Mouse (Mus musculus): ENCODE measurements around the gene Gm45208.
"Not testable (repeated sequence)": the region's sequence is repeated elsewhere in the genome, so short reads cannot be mapped to it uniquely, and the experiment has no call there.

Gene Gm45208

GRCm38 (mm10) chrX:7728215-7728921 lies 6.3 kb downstream of the Gm45208 start, which contains the start of gene Praf2:
Praf2 (plus strand) TSS chrX:7728439.
- DNase-seq (ENCODE audit: low spot score) = peak; percentile 82

GRCm38 (mm10) chrX:7728922-7729265 lies 6.8 kb downstream of the Gm45208 start:
- no peak for DNase-seq (ENCODE audit: low spot score)

- peak; percentile 64 for DNase-seq (ENCODE audit: low spot score)
These were observed 11.6 kb downstream of the Gm45208 start for GRCm38 (mm10) chrX:7733571-7734156.

DNA sequence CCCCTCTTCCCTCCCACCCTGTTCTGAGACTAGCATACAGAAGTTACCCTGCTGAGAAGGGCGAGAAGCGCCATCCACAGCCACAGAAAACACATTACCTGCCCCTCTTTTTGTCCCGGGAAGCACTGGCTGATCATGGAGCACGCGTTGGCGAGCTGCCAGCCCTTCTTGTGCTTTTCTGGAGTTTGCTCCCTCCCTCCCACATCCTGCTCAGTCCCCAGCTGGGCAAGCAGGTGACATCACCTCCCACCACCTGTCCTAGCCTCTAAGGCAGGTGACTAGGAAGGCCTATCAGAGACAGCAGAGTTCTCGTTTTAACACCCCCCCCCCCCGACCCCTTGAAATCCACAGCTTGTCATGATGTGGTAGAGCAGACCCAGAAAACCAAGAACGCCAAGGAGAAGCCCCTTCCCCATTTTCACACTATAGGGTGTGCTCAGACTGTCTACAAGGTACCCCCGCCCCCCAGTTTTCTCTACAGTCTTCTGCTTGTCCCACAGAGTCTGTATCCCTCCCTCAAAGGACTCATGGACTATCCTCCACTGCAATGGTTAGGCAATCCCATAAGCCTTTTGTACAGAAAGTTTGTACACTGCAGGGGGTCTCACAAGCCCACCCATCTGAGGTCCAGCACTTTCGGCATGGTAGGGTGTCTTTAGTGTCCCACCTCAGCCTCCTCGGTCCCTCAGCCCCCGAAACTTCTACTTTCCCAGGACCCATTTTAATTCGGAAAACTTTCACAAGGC lies 17.5 kb downstream of the Gm45208 start:
- DNase-seq (ENCODE audit: low spot score) = no peak

DNA sequence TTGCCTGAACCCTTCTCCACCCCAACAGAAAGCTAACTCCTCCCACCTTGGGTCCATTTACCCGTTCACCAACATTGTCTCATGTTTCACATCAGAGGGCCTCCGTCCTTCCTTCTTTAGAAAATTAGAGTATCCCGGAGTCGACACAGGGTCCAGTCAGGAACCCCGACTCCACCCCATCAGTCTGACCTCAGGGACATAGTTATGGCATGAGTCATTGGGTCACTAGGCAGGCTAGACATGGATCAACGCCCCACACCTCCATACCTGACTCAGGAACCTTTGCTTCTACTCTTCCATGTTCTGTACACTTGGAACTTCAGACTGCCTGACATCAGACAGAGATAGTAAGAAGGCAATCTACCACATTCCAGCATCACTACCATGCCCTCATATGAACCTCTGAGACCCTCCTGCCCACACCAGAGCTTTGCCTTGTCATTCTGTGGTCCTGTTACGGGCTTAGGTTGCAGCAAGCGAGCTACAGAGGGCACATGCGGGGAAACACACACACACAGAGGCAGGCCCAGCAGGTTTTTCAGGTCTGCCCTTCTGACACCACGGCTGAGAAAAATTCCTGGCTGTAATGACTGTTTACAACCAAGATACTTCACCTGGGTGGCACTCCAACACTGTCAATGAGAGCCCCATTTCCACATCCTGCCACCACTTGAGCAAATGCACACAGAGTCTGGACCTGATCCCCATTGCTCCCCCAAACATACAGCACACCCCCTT lies 18.2 kb downstream of the Gm45208 start:
- DNase-seq (ENCODE audit: low spot score) = no peak

- no peak for DNase-seq (ENCODE audit: low spot score)
These were observed 19.1 kb downstream of the Gm45208 start for GRCm38 (mm10) chrX:7741103-7741502.

GRCm38 (mm10) chrX:7743470-7743869 lies 21.4 kb downstream of the Gm45208 start:
- no peak for DNase-seq (ENCODE audit: low spot score)

DNA sequence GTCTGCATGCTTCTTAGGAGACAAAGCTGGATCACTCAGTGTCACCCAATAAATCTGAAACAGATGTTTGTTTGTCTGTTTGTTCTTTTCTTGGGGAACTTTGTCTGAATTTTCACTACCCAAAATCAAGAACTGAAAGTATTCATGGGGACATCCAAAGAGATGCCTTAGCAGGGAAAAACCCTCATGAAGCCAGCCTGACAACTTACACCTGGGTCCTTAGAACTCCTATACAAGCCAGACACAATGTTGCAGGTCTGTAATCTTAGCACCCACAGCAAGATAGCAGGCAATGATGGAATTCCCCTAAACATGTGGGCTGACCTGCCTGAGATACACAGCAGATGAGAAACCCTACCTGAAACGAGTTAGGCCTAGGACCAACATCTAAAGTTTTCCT lies 22.9 kb downstream of the Gm45208 start:
- DNase-seq (ENCODE audit: low spot score) = no peak

GRCm38 (mm10) chrX:7745429-7745828 lies 23.4 kb downstream of the Gm45208 start:
- no peak for DNase-seq (ENCODE audit: low spot score)

DNA sequence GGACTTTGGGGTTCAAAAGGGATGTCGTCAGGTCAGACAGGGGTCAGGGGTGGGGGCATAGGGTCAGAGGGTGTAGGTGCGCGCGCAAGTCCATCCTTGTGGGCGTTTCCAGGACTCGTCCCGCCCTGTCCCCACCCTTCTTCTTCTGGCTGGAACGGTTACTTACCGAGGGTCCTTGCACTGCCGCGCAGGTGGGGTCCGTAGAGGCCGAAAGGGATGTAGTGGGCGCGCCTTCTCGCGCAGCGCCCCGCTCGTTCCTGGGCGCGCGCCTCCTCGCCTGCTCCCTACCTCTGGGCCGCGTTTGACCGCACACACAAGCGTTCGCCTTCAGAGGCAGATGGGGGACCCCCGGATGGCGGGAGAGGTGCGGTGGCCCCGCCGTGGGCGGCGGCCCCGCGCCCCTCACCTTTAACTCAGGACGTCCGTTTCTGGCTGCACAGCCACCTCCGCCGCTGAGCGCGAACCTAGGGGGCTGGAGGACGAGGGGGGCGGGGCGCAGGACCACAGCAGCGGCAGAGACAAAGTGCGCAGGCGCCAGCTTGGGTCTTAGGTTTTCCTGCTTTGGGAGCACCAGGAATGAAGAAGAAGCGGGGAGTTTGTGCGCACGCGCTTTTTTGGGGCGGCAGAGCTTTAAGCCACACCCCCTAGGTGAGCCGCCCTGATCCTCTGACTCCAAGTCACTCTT lies 28.5 kb downstream of the Gm45208 start, which contains the start of gene Ccdc120:
Gene Ccdc120 (minus strand): TSS at position 474 of the 685 bp plus-strand sequence.
- peak; percentile 64 for DNase-seq (ENCODE audit: low spot score)

DNA sequence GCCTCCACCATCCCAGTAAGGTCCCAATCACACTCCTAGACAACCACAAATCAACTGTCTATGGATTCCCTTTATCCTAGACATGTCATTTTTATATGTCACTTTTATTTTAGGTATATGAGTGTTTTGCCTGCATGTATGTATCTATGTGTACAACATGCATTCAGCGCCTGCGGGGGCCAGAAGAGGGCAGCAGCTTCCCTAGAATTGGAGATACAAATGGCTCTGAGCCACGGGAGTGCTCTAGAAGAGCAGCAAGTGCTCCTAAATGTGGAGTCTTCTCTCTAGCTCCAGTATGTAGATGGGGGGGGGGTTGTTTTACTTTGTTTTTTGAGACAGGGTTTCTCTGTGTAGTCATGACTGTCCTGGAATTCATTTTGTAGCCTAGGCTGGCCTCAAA lies 31.6 kb downstream of the Gm45208 start:
- DNase-seq (ENCODE audit: low spot score) = not testable (repeated sequence)

DNA sequence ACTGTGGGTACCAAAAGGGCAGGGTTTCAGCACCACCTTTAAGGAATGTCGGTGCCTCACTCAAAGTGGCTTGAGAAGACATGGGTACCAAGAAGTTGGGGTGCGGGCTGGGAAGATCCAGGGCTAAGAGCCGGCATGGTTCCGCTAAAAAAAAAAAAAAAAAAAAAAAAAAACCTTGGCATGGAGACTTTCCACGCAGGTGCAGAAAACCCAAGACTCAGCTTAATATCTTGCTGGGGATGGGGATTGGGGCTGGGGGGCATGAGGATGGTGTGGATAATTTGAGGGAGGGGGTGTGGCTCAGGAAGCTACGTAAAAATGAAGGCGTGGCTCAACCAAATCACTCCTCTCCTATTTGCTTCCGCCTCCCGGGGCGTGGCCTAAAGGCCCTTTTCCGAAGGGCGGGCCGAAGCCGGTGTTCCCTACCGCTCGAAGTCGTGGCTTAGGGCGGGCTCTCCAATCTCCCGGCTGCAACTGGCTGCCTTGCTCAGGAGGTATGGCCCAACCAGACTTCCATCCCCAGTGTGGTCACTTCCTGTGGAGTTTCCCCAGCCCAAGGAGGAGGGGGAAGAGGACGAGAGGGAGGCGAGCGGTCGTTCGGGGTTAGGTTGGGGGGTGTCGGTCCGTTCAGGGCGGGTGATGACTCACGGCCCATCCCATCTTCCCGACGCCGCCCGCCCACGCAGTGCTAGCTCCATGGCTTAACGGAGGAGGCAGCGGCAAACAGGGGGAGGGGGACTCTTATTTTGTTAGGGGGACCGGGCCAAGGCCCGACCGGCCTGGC lies 40.3 kb downstream of the Gm45208 start, which contains the start of gene Tfe3:
Gene Tfe3 (plus strand): TSS at position 424 of the 784 bp plus-strand sequence.
- DNase-seq (ENCODE audit: low spot score) = peak; percentile 92

GRCm38 (mm10) chrX:7762921-7763197 lies 40.8 kb downstream of the Gm45208 start:
- DNase-seq (ENCODE audit: low spot score) = peak; percentile 15

DNA sequence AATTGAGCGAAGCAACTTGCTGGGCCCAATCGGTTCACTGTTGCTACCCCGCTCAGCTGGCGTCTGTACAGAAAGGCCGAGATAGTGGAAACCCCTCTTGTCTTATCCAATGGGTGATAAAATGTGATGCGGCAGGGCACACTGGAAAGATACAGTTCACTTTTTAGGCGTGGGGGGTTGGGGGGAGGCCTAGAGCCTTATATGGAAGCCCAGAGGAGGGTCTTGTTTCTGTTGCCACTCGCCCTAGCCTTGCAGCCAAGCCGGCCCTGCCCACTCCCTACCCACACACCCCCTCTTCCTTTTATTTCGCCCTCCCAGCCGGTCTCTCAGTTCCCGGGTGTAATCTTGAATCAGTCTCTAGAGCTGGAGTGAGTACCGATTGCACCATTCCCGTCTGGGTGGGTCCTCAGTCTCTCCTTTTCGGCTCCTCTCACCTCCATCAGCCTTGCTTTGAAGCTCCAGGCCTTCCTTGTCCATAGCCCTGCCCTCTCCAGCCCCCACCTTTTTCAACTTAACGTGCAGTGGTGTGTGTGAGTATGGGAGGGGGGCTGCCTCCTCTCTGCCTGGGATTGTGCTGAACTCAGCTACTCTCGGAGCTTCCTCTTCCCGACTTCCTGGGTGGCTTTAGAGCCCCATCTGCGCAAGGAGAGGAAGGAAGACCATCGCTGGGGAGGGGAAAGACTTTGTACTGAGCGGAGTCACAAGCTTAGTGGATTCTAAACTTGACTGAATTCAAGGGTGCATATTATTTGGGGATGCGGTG lies 41.8 kb downstream of the Gm45208 start:
- DNase-seq (ENCODE audit: low spot score) = peak; percentile 27

DNA sequence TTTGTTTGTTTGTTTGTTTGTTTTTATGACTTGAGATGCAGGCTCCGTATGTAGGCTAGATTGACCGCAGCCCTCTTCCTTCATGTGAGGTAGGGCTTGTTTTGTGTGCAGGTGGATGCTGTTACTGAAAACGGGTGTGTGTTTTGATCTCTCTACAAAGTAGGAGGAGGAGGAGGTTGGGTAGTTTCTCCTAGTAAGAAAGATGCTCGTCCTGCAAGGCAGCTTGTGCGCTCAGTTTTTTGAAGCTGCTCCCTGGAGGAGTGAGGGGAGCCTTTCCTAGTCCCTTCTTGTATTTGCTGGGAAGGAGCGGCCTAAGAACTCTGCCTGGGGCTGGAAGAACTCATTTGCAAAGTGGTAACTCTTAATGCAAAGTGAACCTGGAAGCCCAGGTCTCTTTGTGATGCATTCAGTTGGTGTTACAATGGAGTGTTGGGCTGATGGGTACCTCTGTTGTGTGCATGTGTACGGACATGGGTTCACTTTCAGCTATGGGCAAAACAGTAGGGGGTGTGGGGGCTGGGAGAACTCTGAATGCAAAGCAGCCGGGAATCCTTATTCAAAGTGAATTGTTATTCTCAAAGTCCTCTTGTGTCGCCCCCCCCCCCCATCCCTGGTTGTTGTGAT lies 42.7 kb downstream of the Gm45208 start:
- no peak for DNase-seq (ENCODE audit: low spot score)

DNA sequence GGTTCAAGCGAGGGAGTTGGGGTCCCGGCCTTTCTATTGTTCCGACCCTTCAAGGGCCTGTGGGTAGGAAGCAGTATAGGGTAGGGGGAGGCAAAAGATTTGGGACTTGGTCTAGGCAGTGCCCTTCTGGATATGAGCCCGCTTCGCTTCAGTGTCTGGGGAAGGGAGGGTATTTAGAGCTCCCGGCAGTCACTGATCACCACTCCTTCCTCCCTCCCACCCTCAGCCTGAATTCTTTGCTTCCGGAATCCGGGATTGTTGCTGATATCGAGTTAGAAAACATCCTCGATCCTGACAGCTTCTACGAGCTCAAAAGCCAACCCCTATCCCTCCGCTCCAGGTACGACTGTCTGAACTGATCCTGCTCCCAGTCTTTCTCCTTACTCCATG lies 43.2 kb downstream of the Gm45208 start:
- no peak for DNase-seq (ENCODE audit: low spot score)

- peak; percentile 31 for DNase-seq (ENCODE audit: low spot score)
These were observed 43.7 kb downstream of the Gm45208 start for GRCm38 (mm10) chrX:7765764-7766163.

- no peak for DNase-seq (ENCODE audit: low spot score)
These were observed 47.4 kb downstream of the Gm45208 start for GRCm38 (mm10) chrX:7769302-7770017.

DNA sequence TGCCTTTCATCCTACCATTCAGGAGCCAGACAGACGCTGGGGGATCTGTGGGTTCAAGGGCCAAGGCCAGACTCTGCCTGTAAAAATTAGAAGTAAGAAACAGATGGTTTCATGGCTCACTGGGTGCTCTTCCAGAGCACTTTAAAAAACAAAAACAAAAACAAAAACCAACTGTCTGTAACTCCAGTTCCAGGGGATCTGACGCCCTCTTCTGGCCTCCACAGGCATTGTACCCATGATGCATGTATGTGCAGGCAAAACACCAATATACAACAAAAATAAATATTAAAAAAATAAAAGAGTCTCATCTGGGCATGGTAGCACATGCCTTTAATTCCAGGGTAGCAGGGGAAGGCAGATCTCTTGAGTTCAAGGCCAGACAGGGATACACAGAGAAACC lies 50.7 kb downstream of the Gm45208 start:
- no peak for DNase-seq (ENCODE audit: low spot score)

Measured in layer of hippocampus, adult 11-12 months (tissue).